Mouse (Mus musculus) embryo, embryonic 9.5 days (tissue): ENCODE results near the gene Zscan18.
"Not testable (repeated sequence)": the region's sequence is repeated elsewhere in the genome, so short reads cannot be mapped to it uniquely, and the experiment has no call there.

Source experiments
- DNase-seq: peaks from one replicate; pipeline ENCODE4 v3.0.0-alpha.2; 2017; ENCODE audit errors: extremely low spot score

Gene Zscan18

GRCm38 (mm10) chr7:12802866-12803726 is at the start of gene Zscan18:
TSS of gene Zscan18 (minus strand) at chr7:12803635.
- DNase-seq, result peak; percentile 84

GRCm38 (mm10) chr7:12835779-12836178 is 32.3 kb upstream of the Zscan18 start:
- no peak for DNase-seq

- DNase-seq, result no peak
Observed at GRCm38 (mm10) chr7:12835193-12835671, 31.8 kb upstream of the Zscan18 start.

GRCm38 (mm10) chr7:12834162-12835120 is 31.0 kb upstream of the Zscan18 start, which contains the start of gene Zfp110:
TSS of gene Zfp110 (plus strand) at chr7:12834761.
- DNase-seq, result peak; percentile 91

GRCm38 (mm10) chr7:12818521-12819295 is 15.3 kb upstream of the Zscan18 start, which contains the start of gene Zfp329:
TSS of gene Zfp329 (minus strand) at chr7:12818858.
- peak; percentile 90 for DNase-seq

GRCm38 (mm10) chr7:12815566-12815965 is 12.1 kb upstream of the Zscan18 start:
- DNase-seq, result no peak

- DNase-seq, result no peak
Observed at GRCm38 (mm10) chr7:12803727-12804071, 264 bp upstream of the Zscan18 start.

- no peak for DNase-seq
Observed at GRCm38 (mm10) chr7:12799554-12799953, 3.9 kb downstream of the Zscan18 start.

- DNase-seq, result no peak
Observed at GRCm38 (mm10) chr7:12797971-12798370, 5.5 kb downstream of the Zscan18 start.

GRCm38 (mm10) chr7:12792624-12793023 is 10.8 kb downstream of the Zscan18 start:
- DNase-seq, result not testable (repeated sequence)

- no peak for DNase-seq
Observed at GRCm38 (mm10) chr7:12788025-12788424, 15.4 kb downstream of the Zscan18 start.

GRCm38 (mm10) chr7:12787333-12787732 is 16.1 kb downstream of the Zscan18 start:
- no peak for DNase-seq

GRCm38 (mm10) chr7:12780151-12780830 is 23.1 kb downstream of the Zscan18 start:
- peak; percentile 83 for DNase-seq

- peak; percentile 2 for DNase-seq
Observed at GRCm38 (mm10) chr7:12779782-12780150, 23.7 kb downstream of the Zscan18 start.

GRCm38 (mm10) chr7:12779141-12779540 is 24.3 kb downstream of the Zscan18 start:
- no peak for DNase-seq

GRCm38 (mm10) chr7:12774606-12775005 is 28.8 kb downstream of the Zscan18 start:
- DNase-seq, result no peak

GRCm38 (mm10) chr7:12774111-12774510 is 29.3 kb downstream of the Zscan18 start:
- DNase-seq, result no peak

- DNase-seq, result peak; percentile 0
Observed at GRCm38 (mm10) chr7:12749431-12750198, 53.8 kb downstream of the Zscan18 start.

GRCm38 (mm10) chr7:12734904-12735303 is 68.5 kb downstream of the Zscan18 start, which contains the start of gene Vmn2r56:
TSS of gene Vmn2r56 (minus strand) at chr7:12735004.
- no peak for DNase-seq
